Mouse (Mus musculus): Measurements from ENCODE around the gene Btd.
"Not testable (repeated sequence)": the region's sequence is repeated elsewhere in the genome, so short reads cannot be mapped to it uniquely, and the experiment has no call there.

The Btd gene

GRCm38 (mm10) chr14:31640890-31641505 lies at the start of gene Btd, which contains the start of gene Hacl1:
Btd (plus strand) TSS chr14:31641028.
Hacl1 (minus strand) TSS chr14:31641286.
- DNase-seq (ENCODE audit: low spot score in 2 of 2) = peak; percentile 80 to 82

DNA sequence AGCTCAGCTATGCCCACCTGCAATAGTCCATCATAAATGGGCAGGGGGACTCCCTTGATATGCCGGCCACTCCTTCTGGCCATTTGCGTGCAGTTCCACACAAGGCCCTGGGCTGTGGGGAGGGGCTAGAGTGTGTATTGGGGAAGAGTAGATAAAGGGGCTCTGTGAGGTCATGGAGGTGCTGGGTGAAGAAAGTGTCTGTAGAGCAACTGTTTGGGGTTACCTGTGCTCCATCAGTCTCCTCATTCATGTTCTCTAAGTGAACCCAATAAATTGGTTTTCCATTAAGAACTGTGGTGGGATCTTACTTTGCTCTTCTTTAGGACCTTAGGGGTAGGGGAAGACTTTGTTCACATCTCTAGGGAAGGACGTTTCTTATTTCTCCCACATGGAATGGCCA lies 49.6 kb upstream of the Btd start, which contains the start of gene Colq:
Colq (minus strand) TSS at position 101 of the 400 bp plus-strand sequence.
- DNase-seq (ENCODE audit: low spot score in 2 of 2) = no peak

DNA sequence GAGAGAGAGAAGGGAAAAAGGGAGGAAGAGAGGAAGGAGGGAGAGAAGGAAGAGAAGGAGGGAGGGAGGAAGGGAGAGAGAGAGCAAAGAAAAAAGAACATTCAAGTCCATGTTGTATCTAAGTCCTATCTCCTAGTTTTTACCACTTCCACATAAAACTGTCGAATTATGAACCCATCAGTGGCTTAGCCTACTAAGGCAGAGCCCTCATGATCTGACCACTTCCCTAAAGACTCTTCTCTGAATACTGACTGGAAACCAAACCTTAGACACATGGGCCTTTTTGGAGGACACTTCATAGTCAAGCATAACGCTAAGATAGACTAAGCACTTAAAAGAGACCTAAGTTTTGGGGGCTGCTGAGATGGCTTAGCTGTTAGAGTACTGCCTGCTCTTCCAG lies 47.8 kb upstream of the Btd start:
- DNase-seq (ENCODE audit: low spot score in 2 of 2) = no peak

DNA sequence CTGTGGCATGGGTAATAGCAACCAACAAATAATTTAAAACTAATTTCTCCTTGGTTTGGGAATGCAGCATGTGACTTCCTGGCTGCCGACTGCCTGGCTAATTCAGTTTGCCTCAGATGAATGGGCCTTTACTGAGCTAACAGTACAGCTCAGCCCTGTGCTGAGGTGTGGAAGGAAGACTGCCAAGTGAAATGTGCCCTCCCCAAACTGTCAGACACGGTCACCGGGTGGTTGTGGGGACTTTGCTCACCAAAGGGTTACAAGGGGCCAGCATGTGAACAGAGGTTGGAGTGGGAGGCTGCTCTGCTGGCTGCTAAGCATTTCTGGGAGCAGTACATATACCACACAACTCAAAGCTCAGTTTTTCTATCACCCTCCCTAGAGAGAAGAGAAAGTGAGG lies 46.1 kb upstream of the Btd start:
- no peak for DNase-seq (ENCODE audit: low spot score in 2 of 2)

DNA sequence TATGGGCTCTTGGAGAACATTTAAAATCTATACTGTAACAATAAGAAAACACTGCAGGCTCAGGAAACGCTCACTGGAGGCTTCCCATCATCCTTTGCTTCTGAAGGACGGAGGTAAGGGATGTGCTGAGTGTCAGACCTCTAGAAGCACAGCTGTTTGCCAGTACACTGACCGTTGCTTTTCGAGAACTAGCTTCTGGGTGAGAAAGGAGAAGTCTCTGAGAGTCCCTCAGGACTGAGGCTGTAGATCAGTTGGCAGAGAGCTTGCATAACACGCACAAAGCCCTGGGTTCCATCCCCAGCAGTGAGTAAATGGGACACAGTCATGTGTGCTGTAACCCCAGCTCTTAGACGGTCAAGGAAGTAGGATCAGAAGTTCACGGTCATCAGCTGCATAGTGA lies 44.4 kb upstream of the Btd start:
- DNase-seq (ENCODE audit: low spot score in 2 of 2) = no peak

- no peak for DNase-seq (ENCODE audit: low spot score in 2 of 2)
These were observed 43.4 kb upstream of the Btd start for GRCm38 (mm10) chr14:31597446-31597845.

DNA sequence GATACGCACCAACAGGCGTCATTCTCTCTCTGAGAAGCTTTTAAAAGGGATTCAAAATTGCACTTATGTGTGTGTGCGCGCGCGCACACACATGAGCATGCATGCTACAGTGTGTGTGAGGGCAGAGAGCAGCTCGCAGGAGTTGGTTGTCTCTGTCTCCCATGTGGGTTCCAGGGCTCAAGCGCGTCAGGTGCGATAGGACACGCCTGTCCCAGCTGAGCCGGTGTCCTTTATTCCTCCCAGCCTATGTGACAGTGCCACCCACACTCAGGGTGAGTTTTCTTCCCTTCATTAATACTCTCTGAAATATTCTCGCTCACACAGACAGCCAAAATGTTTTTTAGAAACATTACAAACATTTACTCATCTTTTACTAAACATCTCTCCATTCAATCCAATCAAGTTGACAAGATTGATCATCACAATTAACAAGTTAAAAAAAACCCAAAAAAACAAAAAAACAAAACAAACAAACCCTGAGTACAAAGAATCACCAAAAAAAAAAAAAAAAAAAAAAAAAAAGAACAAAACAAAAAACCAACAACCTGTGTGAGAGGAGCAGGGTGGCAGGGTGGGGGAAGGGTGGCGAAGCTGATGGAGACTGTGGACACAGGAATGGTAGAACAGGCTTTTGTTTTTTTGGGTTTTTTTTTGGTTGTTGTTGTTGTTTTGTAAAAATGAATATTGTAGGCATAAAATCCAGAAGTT lies 38.8 kb upstream of the Btd start:
- DNase-seq (ENCODE audit: low spot score in 2 of 2) = no peak

DNA sequence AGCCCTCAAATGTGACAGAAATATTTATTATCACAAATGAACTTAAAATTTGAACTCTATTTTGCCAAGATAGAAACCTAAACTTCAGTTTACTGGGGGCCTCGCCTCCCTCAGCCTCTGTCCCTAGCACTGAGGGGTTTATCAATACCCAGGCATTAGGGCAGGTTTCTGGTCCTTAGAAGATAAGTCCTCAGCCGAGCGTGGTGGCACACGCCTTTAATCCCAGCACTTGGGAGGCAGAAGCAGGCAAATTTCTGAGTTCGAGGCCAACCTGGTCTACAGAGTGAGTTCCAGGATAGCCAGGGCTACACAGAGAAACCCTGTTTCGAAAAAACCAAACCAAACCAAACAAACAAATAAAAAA lies 38.2 kb upstream of the Btd start:
- DNase-seq (ENCODE audit: low spot score in 2 of 2) = not testable (repeated sequence)

- no peak for DNase-seq (ENCODE audit: low spot score in 2 of 2)
These were observed 35.9 kb upstream of the Btd start for GRCm38 (mm10) chr14:31604916-31605315.

- DNase-seq (ENCODE audit: low spot score in 2 of 2) = no peak
These were observed 35.3 kb upstream of the Btd start for GRCm38 (mm10) chr14:31605514-31605913.

DNA sequence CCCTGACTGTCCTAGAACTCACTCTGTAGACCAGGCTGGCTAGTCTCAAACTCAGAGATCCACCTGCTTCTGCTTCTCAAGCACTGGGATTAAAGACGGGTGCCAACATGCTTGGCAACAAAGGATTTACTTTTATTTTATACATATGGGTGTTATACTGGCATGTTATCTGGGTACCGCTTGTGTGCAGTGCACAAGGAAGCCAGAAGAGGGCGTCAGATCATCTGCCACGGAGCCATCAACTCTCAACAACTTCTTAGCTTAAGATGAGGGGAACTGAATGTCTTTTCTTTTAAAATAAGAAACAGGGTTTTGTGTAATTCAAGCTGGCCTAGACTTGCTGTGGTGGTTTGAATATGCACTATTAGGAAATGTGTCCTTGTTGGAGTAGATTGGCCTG lies 28.8 kb upstream of the Btd start:
- no peak for DNase-seq (ENCODE audit: low spot score in 2 of 2)

- no peak for DNase-seq (ENCODE audit: low spot score in 2 of 2)
These were observed 27.2 kb upstream of the Btd start for GRCm38 (mm10) chr14:31613671-31614070.

DNA sequence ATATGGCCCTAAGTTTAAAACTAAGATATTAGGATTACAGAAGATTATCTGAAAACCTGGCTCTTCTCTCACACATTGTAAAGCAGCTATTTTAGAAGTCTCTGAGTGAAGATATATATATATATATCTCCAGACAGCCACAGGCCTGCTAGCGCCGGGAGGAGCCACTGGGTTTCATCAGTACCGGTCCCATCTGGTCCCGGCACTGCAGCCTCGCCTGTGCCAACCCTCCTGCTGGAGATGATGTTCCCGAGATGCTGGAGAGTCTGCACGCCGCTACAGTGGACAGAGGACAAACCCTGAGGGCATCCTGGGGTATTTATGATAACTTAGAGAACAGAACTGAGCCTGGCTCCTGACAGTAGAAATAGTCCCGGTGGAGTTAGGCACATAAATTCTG lies 23.6 kb upstream of the Btd start:
- no peak for DNase-seq (ENCODE audit: low spot score in 2 of 2)

DNA sequence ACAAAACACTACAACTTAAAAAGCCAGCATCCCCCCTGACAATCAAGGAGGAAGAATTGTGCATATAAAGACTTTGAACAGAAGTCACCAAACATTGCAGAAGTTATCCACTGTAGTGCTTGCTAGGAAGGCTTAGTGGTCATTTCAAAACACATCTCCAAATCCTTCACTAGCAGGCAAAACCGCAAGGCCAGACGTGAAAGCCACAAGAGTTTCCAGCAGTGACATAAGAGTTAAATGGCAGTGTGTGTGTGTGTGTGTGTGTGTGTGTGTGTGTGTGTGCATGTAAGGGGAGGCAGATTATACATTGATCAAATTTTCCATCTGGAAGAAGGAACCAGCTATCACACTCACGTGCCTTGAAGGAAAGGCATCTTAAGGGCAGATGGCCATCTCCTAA lies 22.8 kb upstream of the Btd start:
- no peak for DNase-seq (ENCODE audit: low spot score in 2 of 2)

DNA sequence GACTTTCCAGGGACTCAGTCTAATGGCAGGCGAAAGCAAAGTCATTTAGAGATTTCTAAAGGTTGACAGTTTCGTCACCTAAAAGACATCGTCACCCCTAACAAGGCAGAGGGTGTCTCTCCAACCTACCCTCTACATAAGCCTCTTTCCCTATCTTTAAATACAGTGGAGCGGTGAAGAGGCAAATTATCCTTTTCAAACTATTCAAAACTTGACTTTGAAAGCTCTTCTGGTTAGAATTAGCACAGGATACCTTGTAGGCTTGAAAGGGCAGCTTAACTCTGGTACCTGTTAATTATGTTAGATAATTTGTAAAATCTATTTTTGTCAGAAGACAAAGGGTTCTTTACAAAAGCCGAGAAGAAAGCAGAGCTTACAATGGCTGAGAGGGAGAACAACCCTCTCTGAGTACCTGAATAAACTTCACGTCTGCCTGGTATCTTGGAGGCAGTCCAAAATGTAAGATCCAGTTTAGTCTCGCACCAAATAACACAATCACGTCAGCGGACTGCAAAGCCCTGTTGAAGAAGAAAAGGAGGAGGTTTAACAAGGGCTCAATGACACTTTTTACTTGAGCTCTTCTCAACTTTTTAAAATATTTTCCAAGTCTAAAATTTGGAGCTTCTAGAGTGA lies 20.1 kb upstream of the Btd start:
- DNase-seq (ENCODE audit: low spot score in 2 of 2) = no peak

- DNase-seq (ENCODE audit: low spot score in 2 of 2) = peak; percentile 19 to 46
These were observed 18.1 kb upstream of the Btd start for GRCm38 (mm10) chr14:31622748-31623147.

GRCm38 (mm10) chr14:31630677-31631076 lies 10.2 kb upstream of the Btd start:
- DNase-seq (ENCODE audit: low spot score in 2 of 2) = no peak

DNA sequence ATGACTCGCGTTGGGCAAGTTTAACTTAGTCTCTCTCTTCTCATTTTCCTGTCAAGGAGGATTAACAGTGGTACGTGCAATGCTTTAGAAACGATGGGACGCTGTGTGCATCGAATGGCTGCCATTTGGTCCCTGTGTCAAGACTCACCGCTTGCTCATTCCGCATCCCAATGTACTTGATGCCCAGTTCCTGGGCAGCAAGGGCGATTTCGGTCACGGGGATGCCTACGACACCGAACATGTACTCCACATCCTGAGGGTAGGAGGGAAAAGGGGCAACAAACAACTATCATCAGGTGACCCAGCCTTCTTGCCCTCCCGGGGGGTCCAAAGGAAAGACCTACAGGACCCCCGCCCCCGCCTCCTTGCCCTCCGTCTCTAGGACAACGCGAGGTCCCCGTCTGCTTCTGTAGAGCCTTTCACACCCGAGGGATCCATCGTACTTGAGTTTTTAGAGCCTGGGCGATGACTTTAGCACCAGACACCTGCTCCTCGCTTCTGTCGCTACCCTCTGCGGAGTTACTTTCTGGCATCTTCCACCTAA lies 410 bp upstream of the Btd start, which contains the start of gene Gm49387:
Gm49387 (minus strand) TSS at position 533 of the 544 bp plus-strand sequence.
- DNase-seq (ENCODE audit: low spot score in 2 of 2) = no peak

DNA sequence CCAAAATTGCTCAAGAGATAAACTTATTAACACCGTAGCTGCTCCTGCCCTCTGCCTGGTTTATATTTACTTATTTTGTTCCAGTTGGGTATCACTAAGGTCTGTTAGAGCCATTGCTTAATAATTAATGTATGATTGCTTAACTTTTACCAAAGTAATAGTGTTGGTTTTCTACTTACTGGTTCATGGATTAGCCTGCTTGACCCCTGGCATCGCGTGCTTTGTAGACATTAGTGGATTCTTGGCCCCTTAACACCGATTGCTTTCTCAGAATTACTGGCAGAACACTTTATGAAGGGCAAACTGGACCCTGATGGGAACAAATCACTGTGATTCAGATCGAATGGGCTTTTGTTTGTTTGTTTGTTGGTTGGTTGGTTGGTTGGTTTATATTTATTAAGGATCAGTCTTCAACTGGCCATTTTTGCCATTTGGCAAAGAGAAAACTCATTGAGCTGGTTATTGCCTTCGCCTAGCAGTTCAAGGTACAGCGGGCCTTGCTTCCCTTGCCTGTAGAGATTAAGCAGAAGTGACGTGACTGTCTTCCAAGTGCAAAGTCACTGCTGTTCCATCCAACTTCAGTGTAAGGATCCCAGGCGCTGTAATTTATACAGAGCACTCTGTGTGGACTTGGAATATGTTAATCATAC lies 803 bp downstream of the Btd start:
- no peak for DNase-seq (ENCODE audit: low spot score in 2 of 2)

GRCm38 (mm10) chr14:31644183-31644830 lies 3.5 kb downstream of the Btd start:
- DNase-seq (ENCODE audit: low spot score in 2 of 2) = no peak

- DNase-seq (ENCODE audit: low spot score in 2 of 2) = no peak
These were observed 4.2 kb downstream of the Btd start for GRCm38 (mm10) chr14:31644931-31645547.

Data from frontal cortex, postnatal 14 days (tissue).